Mouse (Mus musculus): Measurements from ENCODE around the gene Hira. TPM values are rescaled to one million over a fixed set of nuclear protein-coding genes. Genes with fewer than 3 reads are reported as not detected.
"Not testable (repeated sequence)": the region's sequence is repeated elsewhere in the genome, so short reads cannot be mapped to it uniquely, and the experiment has no call there.

Gene Hira
- polyA plus RNA-seq, 1 experiment from 2014 or later = 14.9 TPM

GRCm38 (mm10) chr16:19006715-19007114 is 129.9 kb downstream of the Hira start:
- H3K9ac ChIP-seq (replicated peaks; ENCODE audit: low read length) = no peak overlapping the region
- no peak overlapping the region for H3K27ac ChIP-seq (replicated peaks; ENCODE audit: low read depth, low read length)
- DNase-seq (ENCODE audit: low spot score) (no peak), ATAC-seq (replicated peaks; ENCODE audit: insufficient number of reproducible peaks, low FRiP score, low TSS enrichment, low read depth) (no peak)
- no peaks in the 10 kb centered on the region for H3K4me1 ChIP-seq (ENCODE audit: control insufficient read depth, insufficient read depth, low read length)
- no peak overlapping the region for H3K4me3 ChIP-seq (ENCODE audit: low read depth, low read length)
- H3K4me2 ChIP-seq (ENCODE audit: low read depth, low read length) = no peak overlapping the region
- no peaks in the 10 kb centered on the region for H3K36me3 ChIP-seq (replicated peaks; ENCODE audit: control insufficient read depth, insufficient read depth, low read depth, low read length)
- 75% methylated on average over 1 of the region's 1 CpGs for WGBS
- H3K9me3 ChIP-seq (replicated peaks; ENCODE audit: control insufficient read depth, low read length) = no peaks in the 10 kb centered on the region
- H3K27me3 ChIP-seq (ENCODE audit: control insufficient read depth, insufficient read depth, low read length) = no peaks in the 10 kb centered on the region

- not testable (repeated sequence) for H3K9me3 ChIP-seq (replicated peaks; ENCODE audit: control insufficient read depth, low read length); H3K4me3 ChIP-seq (ENCODE audit: low read depth, low read length); H3K27me3 ChIP-seq (ENCODE audit: control insufficient read depth, insufficient read depth, low read length); H3K36me3 ChIP-seq (replicated peaks; ENCODE audit: control insufficient read depth, insufficient read depth, low read depth, low read length); H3K4me1 ChIP-seq (ENCODE audit: control insufficient read depth, insufficient read depth, low read length); ATAC-seq (replicated peaks; ENCODE audit: insufficient number of reproducible peaks, low FRiP score, low TSS enrichment, low read depth); H3K9ac ChIP-seq (replicated peaks; ENCODE audit: low read length); H3K27ac ChIP-seq (replicated peaks; ENCODE audit: low read depth, low read length); DNase-seq (ENCODE audit: low spot score); H3K4me2 ChIP-seq (ENCODE audit: low read depth, low read length)
- 46% methylated on average over 1 of the region's 1 CpGs for WGBS
Measured at GRCm38 (mm10) chr16:19007186-19007591, 130.4 kb downstream of the Hira start.

- Histone ChIP-seq H3K27ac (replicated peaks; ENCODE audit: low read depth, low read length) (no peak overlapping the region), H3K4me2 (ENCODE audit: low read depth, low read length) (no peak overlapping the region), H3K9me3 (replicated peaks; ENCODE audit: control insufficient read depth, low read length) (no peaks in the 10 kb centered on the region), H3K36me3 (replicated peaks; ENCODE audit: control insufficient read depth, insufficient read depth, low read depth, low read length) (no peaks in the 10 kb centered on the region), H3K27me3 (ENCODE audit: control insufficient read depth, insufficient read depth, low read length) (no peaks in the 10 kb centered on the region), H3K9ac (replicated peaks; ENCODE audit: low read length) (no peak overlapping the region), H3K4me1 (ENCODE audit: control insufficient read depth, insufficient read depth, low read length) (no peaks in the 10 kb centered on the region), H3K4me3 (ENCODE audit: low read depth, low read length) (no peak overlapping the region)
- DNase-seq (ENCODE audit: low spot score) = no peak
- 75% methylated on average over 2 of the region's 2 CpGs for WGBS
- no peak for ATAC-seq (replicated peaks; ENCODE audit: insufficient number of reproducible peaks, low FRiP score, low TSS enrichment, low read depth)
Measured at GRCm38 (mm10) chr16:19010710-19011109, 133.9 kb downstream of the Hira start.

GRCm38 (mm10) chr16:19013550-19013949 is 136.7 kb downstream of the Hira start:
- no peak overlapping the region for H3K27ac ChIP-seq (replicated peaks; ENCODE audit: low read depth, low read length)
- no peaks in the 10 kb centered on the region for H3K27me3 ChIP-seq (ENCODE audit: control insufficient read depth, insufficient read depth, low read length)
- ATAC-seq (replicated peaks; ENCODE audit: insufficient number of reproducible peaks, low FRiP score, low TSS enrichment, low read depth) = no peak
- no peaks in the 10 kb centered on the region for H3K36me3 ChIP-seq (replicated peaks; ENCODE audit: control insufficient read depth, insufficient read depth, low read depth, low read length)
- no peak overlapping the region for H3K4me2 ChIP-seq (ENCODE audit: low read depth, low read length)
- H3K9me3 ChIP-seq (replicated peaks; ENCODE audit: control insufficient read depth, low read length) = no peaks in the 10 kb centered on the region
- no peak for DNase-seq (ENCODE audit: low spot score)
- 74% methylated on average over 1 of the region's 1 CpGs for WGBS
- no peak overlapping the region for H3K4me3 ChIP-seq (ENCODE audit: low read depth, low read length)
- H3K9ac ChIP-seq (replicated peaks; ENCODE audit: low read length) = no peak overlapping the region
- no peaks in the 10 kb centered on the region for H3K4me1 ChIP-seq (ENCODE audit: control insufficient read depth, insufficient read depth, low read length)

- Histone ChIP-seq H3K4me3 (ENCODE audit: low read depth, low read length) (no peak overlapping the region), H3K27ac (replicated peaks; ENCODE audit: low read depth, low read length) (no peak overlapping the region), H3K9ac (replicated peaks; ENCODE audit: low read length) (no peak overlapping the region), H3K4me2 (ENCODE audit: low read depth, low read length) (no peak overlapping the region), H3K36me3 (replicated peaks; ENCODE audit: control insufficient read depth, insufficient read depth, low read depth, low read length) (no peaks in the 10 kb centered on the region), H3K4me1 (ENCODE audit: control insufficient read depth, insufficient read depth, low read length) (no peaks in the 10 kb centered on the region), H3K27me3 (ENCODE audit: control insufficient read depth, insufficient read depth, low read length) (no peaks in the 10 kb centered on the region), H3K9me3 (replicated peaks; ENCODE audit: control insufficient read depth, low read length) (no peaks in the 10 kb centered on the region)
- ATAC-seq (replicated peaks; ENCODE audit: insufficient number of reproducible peaks, low FRiP score, low TSS enrichment, low read depth) (no peak), DNase-seq (ENCODE audit: low spot score) (no peak)
Measured at GRCm38 (mm10) chr16:19014650-19015049, 137.8 kb downstream of the Hira start.

Other genes with a start within 250 kb of the Hira start
- 33.7 and 39.9 TPM in 2 replicates for gene Sept5, start 247.1 kb upstream of the Hira start, polyA plus RNA-seq (2014; fragmentation: Nextera tagmentation; extraction: Ambion mirVana)
- gene Cldn5, start 100.2 kb upstream of the Hira start, polyA plus RNA-seq (2014; fragmentation: Nextera tagmentation; extraction: Ambion mirVana) = 21.4 and 23.1 TPM in 2 replicates
- gene Ufd1, start 65.3 kb upstream of the Hira start, polyA plus RNA-seq (2014; fragmentation: Nextera tagmentation; extraction: Ambion mirVana) = 82.1 and 84.7 TPM in 2 replicates
- 71.8 and 83.1 TPM in 2 replicates for gene Cdc45, start 65.0 kb upstream of the Hira start, polyA plus RNA-seq (2014; fragmentation: Nextera tagmentation; extraction: Ambion mirVana)
- 16.4 and 19.5 TPM in 2 replicates for gene 2510002D24Rik, start 40.5 kb upstream of the Hira start, polyA plus RNA-seq (2014; fragmentation: Nextera tagmentation; extraction: Ambion mirVana)
- not detected in 2 replicates for gene Gm28539, start 40.5 kb upstream of the Hira start, polyA plus RNA-seq (2014; fragmentation: Nextera tagmentation; extraction: Ambion mirVana)
- 92.4 and 98.9 TPM in 2 replicates for gene Mrpl40, start 175 bp upstream of the Hira start, polyA plus RNA-seq (2014; fragmentation: Nextera tagmentation; extraction: Ambion mirVana)

All from embryonic facial prominence, embryonic 11.5 days (tissue).